Mouse (Mus musculus) megakaryocyte progenitor cell, adult 5-6 weeks (primary cell): ENCODE data around the gene Col25a1. TPM values are rescaled to one million over a fixed set of nuclear protein-coding genes. Genes with fewer than 3 reads are reported as not detected.

Source experiments
- ATAC-seq: replicated peaks from 2 replicates; pipeline ENCODE4 v1.8.0; 2016; ENCODE audit warnings: mild to moderate bottlenecking, moderate TSS enrichment, inconsistent platforms; ENCODE audit not compliant: poor library complexity
- total RNA-seq, 2 experiments: library from RNA; stranded (forward) in 1 of 2; stranded (reverse) in 1 of 2; fragments of 157-497, 149-512 nt in 1 of 2; fragments of 200-1000 nt in 1 of 2; gene quantifications; 2 replicates each; pipeline versions ENCODE4 v1.2.3 to v1.2.4; 2015 to 2017

Col25a1 gene
- total RNA-seq, 2 experiments from 2014 or later = 0.10 TPM; not detected in 1

DNA sequence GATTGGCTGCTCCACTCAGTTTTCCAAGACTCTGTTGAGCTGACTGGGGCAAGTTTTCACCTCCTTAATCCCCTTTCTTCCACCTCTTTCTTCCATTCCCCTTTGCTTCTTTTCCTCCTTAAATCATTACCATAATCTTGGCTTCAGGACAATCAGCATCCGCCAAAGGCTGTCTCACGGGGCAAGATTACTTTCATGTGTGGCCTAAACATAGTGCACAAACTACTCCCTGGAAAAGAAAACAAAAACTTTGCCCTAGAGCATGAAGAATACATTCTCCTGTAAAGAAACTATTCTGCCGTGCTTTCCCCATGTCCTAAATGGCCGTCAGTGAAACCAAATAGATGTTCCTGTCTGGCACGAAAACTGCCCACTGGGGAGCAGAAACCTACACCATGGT, 238.9 kb downstream of the Col25a1 start:
- no peak for ATAC-seq

DNA sequence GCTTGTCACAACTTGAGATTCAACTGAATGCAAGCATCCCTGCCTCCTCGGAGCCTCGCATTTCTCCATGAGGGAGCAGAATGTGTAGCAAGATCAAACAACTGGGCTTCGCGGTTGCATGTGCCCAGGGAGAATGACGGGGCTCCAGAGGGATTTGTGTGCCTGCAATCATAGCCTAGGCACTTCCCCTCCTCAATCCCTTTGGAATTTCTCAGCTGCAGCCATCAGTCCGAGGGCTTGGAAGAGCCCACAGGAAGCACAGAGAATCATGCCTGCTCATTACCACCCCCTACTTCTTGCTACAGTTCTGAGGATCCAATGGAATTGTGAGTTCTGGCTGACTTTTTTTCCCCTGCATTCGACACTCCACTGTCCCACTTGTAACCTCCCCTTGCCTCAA, 241.8 kb downstream of the Col25a1 start:
- no peak for ATAC-seq

DNA sequence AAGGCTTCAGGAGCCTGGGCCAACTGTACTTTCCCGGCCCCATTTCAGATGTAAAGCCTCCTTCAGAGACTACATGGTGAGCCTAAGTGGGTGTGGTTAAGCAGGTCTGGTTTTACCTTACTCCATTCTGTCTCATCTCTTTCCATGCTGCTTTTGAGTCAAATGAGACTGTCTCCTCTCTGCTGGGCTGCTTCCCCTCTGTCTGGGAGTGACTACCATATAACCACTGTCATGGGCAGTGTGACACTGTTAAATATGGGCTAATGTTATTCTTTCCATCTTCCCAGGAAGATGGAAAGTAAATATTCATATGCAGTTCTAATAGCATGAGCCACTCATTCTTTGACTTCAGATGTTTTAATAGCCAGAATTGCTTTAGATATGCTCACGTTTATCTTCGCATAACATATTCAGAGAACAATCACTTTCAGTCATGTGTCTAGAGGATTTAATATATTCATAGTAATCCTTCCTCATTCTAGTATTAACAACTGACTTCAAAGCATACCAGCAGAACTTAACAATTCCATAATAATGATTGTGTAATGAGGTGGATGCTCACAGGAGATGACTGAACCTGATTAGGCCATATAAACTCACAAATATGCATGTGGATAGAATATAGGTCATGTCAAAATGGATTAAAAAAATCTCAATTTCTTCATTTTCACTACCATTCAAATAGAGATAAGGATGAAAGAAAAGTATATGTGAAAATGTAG, 243.5 kb downstream of the Col25a1 start:
- ATAC-seq = no peak

DNA sequence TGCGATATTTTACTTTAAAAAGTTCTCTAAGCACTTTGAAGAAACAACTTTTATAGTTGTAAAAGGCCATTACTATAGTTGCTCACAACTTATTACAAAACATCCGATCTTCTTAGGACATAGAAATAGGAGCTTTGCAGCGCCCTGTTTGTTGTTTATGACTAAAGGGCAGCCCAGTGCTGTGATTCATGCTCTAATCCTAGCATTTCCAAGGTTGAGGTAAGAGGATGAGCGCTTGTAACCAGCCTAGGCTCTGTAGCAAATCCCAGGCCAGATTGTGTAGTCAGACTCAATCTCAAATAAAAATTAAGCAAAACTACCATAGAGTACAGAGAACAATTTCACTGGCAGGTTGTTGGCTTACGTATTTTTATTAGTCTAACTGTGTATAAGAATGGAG, 246.5 kb downstream of the Col25a1 start:
- no peak for ATAC-seq

DNA sequence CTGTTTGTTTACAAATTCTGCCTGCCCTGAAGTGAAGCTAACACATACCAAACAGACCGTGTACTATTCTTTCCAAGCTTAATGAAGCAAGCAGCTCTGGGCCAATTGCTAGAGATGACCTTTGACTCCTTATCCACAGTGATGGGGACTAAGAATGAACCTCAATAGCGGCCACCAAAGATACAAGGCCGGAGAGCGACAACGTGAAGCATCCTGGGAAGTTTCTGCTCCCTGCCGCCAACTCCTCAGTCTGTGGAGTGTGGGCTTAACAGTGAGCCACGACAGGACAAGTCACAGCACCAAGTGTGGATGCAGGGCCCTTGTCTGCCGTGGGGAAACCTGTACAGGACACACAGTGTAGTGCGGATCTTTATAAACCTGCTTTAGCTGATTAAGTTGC, 247.3 kb downstream of the Col25a1 start:
- no peak for ATAC-seq

DNA sequence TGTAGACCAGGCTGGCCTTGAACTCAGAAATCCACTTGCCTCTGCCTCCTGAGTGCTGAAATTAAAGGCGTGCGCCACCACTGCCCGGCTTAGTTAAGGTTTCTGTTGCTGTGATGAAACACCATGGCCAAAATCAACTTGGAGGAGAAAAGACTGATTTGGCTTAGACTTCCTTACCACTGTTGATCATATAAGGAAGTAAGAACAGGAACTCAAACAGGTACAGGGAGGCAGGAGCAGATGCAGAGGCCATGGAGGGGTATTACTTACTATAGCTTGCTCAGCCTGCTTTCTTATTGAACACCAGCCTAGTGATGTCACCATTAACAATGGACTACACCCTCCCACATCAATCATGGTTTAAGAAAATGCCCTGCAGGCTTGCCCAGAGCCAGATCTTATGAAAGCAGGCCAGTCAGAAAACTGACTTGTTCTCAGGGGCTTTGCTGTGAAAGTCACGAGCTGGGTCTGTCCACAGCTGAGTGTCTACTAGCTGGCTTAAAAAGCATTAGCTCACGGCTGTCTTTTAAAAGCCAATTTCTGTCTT, 249.1 kb downstream of the Col25a1 start:
- peak; percentile 80 for ATAC-seq

DNA sequence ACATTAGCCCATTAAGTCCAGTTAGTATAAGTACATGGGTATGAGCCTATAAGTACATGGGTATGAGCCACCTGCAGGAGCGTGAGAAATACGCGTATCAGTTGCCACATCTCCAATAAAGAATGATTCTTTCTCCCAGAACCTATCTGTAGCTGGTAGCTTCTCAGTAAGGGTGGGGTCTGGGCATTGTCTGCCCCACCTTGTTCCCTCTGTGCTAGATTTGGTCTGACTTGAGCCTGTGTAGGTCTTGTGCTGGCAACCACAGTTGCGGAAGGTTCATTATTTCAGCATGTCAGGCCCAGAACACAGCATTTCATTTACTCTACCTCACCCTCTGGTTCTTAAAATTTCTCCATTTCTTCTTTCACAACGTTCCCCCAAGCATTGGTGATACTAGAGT, 250.4 kb downstream of the Col25a1 start:
- no peak for ATAC-seq

DNA sequence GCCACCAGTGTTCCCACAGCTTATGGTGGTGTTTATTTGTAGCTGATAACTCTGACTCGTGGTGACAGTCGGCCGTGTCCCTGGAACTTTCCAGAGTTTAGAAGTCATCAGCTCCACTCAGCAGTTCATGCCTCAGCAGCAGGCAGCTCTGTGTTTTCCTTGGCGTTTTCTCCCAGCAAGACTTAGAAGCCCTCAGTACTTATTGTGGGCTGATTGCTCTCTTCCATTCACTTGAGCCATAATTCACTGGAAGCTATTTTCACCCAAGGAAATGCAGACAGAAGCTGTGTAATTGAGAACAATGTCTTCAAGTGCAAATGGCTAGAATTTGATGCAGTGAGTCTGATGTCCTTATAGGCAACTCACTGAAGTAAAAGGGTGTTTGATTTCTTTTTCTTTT, 254.6 kb downstream of the Col25a1 start:
- ATAC-seq = no peak

DNA sequence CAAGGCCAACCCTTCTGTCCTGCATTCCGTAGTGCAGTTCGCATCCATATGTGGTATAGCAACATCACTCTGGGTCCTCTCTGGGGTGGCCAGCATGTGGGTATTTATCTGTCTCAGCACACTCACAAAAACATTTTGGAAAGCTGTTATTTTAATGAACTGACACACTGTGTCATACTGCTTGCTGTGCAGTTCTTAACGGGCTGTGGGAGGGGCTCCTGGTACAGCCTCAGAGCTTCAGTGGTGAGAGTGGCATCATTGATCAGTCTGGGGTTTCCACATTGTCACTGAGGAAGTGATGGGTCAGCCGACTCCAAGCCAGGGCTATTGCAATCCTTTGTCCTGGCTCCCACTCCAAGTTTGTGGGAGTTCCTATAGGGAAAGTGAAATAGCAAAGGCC, 255.9 kb downstream of the Col25a1 start:
- no peak for ATAC-seq

DNA sequence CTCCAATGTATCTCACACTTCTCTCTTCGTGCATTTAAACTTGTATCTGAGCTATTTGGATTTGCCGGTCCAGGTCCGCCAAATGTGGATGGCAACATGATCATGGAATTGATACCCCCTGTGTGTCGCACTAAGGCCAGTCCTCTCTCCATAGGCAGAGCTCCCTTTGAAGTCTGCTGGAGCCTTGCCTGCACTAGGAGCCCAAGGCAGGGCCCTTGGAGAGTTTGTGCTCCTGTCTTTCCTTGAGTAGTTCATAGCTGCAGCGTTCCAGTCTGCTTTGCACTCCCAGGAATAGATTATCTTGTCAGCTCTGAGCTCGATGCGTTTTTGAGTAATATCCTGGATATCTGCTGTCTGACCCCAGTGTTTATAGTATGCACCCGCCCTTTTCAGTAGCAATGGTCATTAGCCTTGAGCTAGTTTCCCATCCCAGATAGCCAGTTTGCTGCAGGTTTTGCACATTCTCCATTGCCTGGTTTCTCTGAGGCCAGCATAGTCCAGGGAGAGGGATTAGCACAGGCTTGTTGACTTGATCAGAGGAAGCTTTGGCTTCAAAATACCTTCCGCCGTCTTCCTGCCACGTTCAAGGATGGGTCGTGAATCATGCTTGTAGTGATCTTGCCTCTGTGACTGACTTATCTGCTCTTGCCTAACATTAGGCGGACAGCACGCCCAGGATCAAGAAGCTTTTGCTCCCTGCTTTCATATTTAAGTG, 258.1 kb downstream of the Col25a1 start:
- ATAC-seq = no peak

DNA sequence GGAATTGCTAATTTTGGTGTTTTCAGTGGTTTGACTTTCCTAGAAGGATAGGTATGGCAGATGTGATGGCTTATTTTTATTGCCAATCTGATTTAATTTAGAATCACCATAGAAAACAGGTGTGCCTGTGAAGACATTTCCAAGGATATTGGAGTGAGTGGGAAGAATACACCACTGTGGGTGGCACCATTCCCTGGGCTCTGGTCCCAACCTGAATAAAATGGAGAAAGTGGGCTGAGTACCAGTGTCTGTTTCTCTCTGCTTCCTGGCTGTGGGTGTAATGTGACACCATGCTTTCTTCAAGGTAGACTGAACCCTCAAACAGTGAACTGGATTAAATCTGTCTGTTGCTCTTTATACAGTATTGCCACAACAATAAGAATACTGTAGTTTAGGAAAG, 265.3 kb downstream of the Col25a1 start:
- ATAC-seq = no peak

DNA sequence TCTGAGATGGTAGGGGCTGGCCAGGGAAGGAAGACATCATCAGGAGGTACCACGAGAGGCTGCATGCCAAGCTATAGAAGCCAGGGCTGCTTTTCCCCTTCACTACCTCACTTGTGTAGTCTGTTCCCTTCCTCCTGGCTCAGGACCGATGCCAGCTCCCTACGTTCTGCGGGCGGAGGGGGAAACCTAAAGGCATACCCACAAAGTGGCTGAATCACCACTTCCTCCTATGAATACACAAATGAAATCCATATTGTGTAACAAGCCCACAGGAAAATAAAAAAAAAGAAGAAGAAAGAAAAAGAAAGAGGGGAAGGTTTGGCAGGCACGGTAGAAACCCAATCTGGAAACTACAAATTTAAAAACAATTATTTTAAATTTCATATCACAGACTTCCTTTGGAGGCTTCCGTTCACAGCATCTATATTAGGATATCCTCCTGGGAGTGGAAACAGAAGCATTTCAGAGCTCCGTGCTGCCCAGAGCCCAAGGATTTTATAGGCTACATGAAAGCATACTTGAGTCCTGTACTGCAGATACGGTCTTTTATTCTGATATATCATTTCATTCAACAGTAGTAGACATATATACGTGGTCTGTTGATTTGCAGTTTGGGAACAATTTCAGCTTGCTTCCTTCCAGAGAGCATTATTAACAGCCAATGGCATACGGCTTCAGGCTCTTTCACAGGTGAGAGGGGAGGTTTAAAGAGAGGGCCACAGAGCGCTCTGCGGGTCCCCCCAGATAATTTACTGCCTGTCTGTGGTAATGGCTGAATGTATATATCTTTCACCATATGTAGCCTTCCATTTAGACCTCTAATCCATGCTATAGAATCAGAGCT, 269.6 kb downstream of the Col25a1 start:
- peak; percentile 97 for ATAC-seq

DNA sequence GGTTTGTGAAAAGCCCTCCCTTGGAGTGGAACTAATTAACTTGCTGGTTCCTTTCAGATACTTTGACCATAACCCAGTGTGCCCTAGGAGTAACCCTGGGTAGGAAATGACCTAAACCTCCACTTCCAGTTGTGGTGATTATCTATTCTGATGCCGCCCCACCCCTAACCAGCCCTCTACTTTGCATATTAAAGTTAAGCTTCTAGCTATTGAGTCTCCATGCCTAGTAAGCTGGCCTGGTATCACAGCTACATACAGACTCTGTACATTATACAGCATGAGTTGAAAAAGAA, 270.2 kb downstream of the Col25a1 start:
- ATAC-seq = peak; percentile 57

DNA sequence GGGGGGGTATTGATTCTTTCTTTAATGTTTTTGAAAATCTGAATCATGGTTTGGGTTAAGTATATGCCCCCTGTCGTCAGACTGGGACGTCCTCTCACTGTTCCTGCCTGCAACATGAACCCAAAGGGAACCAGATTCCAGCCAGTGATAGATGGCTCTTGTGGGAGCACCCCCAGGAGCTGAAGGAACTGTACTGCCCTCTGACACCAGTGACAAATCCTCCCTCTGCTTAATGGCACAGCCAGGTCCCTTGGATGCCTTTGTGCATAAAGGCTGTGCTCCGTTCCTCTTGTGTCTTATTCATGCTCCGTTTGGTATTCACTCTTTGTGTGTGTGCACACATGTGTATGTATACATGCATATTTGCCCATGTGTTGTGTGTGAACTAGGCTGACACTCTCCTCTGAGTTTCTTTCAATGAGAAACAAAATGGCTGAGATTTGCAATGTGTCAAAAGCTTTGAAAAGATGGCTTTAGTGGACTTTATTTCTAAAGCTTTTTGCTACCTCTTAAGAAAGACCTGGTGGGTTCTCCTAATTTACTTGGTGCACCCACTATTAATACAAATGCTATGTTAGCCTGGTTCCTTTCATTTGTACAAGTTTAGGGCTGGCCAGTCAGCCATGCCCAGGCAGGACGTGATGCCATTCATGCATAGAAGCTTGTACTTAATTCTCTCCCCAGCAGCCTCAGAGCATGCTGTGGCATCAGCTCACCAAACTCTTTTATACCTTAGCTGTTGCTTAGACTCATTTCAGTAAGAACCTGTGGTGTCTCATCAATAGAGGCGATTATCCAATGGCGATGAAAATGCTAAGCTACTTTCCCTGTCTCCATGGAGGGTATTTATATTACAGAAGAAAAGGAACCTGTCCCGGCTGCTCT, 273.5 kb downstream of the Col25a1 start:
- no peak for ATAC-seq

DNA sequence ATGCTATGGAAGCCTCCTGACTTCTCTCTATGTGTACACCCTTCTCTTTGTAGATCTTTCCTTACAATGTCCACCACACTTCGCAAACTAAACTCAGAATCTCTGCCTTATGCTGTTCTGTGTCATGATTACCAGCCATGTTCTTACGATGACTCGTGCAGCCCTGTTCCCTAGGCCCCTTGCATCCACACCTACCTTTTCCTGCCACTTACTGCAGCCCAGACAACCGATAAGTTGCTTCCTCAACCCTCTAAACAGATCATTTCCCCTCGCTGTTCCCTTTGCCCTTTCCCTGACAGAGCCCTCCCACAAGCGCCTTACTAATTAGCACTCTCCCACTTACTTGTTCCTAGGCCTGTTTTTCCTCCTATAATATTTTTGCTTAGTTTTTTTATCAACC, 275.9 kb downstream of the Col25a1 start:
- peak; percentile 73 for ATAC-seq

DNA sequence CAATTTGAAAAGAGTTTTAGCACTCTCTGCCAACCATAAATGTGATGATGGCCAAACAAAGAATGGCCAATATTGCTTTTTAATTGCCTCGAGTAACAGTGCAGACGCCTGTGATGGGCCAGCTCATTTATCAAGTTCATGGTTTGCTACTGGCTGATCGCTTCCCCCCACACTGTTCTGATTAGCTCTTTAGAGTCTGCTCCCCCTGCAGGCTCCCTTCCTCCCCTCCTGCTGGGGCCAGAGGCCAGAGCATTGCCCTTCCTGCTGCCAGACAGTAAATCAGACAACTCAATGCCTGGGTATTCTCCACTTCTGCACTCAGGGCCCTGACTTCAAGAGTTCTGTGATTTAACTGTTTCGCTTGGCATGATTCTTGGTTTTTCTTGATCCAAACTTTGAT, 281.9 kb downstream of the Col25a1 start:
- ATAC-seq = no peak

DNA sequence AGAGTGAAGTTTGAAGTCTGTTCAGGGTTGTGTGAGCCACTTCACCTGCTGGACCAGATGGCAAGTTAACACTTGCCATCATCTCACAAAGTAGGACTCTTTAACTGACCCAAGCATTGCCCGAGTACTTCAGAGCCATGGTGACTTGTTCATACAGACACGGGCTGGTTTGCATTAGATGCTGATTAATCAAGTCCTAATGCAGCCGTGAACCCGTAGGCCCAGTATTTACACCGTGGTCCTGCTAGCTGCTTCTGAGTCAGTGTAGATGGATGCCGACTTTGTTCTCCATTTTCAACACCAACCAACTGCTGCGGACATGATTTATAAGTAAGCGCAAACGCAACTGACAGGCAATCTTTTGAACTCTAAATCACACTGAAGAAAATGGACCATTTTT, 287.6 kb downstream of the Col25a1 start:
- no peak for ATAC-seq

DNA sequence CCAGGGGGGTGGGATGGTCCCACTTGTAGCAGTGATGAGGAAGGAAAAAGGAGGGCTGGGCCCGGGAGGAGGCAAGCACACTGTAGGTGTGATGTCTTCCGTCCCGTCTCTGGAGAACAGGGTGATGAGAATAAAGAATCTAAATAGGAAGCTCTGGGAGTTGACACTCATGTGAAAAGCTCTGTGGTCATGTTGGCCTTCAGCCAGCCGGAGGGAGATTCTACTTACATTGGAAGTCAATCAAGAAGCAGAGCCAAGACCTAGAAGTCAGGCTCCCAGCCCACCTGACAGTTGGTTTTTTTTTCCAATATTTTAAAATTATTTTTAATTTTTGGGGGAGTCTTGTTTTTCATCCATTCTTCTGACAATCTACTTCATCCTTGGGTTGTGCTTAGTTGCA, 297.5 kb downstream of the Col25a1 start:
- no peak for ATAC-seq

DNA sequence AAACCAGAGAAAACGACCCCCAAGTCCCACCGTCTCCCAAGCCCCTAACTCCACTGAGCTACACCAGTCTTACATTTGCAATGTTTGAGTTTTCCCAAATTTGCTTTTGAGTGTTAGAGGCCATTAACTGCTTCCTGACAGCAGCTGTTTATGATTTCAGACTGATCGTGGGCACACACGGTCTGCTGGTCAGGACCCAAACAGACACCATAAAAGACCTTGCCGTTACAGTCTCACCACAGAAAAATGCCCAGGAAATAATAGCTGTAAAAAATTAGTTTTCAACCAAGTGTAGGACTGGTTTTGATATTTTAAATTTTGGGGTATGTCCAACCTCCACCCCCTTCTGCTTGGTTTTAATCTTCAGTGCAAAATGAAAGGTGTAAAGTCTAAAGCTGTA, 298.8 kb downstream of the Col25a1 start:
- no peak for ATAC-seq

DNA sequence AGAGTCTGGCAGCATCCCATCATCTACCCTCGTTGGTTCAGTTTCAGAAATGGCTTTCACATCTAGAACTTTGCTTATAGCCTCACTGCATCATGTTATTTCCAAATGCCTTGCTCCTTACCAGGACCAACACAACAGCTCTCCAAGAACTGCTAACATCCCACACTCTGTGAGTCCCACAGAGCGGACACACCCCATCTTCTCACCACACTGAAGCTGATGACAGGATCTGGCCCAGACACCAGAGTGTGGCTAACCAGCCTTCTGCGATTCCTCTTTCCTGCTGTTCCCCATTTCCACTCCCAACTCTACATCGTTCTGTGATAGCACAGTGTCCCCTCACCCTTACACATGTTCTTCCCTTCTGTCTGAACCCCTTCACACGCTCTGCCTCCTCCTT, 301.5 kb downstream of the Col25a1 start:
- peak; percentile 55 for ATAC-seq

DNA sequence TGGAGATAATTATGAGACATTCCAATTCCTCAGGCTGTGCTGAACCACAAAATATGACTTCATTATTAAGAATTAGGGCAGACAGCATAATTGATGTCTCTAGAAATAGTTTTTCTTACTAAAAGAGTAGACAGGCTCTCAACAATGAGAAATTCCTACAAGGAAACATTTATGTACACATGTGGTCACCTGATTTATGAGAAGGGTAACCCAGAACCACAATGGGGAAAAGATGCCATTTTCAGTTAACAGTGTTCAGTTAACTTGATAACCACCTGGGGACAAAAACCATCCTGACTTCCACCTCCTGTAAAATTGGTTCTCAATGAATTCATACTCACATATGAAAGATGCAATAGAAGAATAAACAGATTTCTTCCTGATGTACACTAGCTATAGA, 305.7 kb downstream of the Col25a1 start:
- ATAC-seq = no peak
